Mouse (Mus musculus): ENCODE measurements around the gene Mmp19. TPM values are rescaled to one million over a fixed set of nuclear protein-coding genes. Genes with fewer than 3 reads are reported as not detected.

The Mmp19 gene
- 1 to 10 TPM; 1.1 to 1.9 TPM for total RNA-seq (2021)
- long read RNA-seq, experiment 1, partial matches to known transcripts = 0 of 1 reads
- long read RNA-seq, experiment 1, other reads (novel, unspliced or antisense) = 1 of 1 reads
- long read RNA-seq, experiment 2 = 0 reads

GRCm38 (mm10) chr10:128790398-128791124, at the start of gene Mmp19:
TSS of gene Mmp19 (plus strand) at chr10:128790910.
- peak; percentile 39 for DNase-seq (ENCODE audit: low spot score)

- DNase-seq (ENCODE audit: low spot score) = no peak
Measured at GRCm38 (mm10) chr10:128742616-128743015, 48.1 kb upstream of the Mmp19 start.

GRCm38 (mm10) chr10:128743235-128743634, 47.5 kb upstream of the Mmp19 start:
- DNase-seq (ENCODE audit: low spot score) = no peak

GRCm38 (mm10) chr10:128743791-128744191, 46.9 kb upstream of the Mmp19 start:
- peak; percentile 52 for DNase-seq (ENCODE audit: low spot score)

GRCm38 (mm10) chr10:128744211-128744610, 46.5 kb upstream of the Mmp19 start:
- no peak for DNase-seq (ENCODE audit: low spot score)

GRCm38 (mm10) chr10:128744680-128745601, 45.8 kb upstream of the Mmp19 start, which contains the start of gene Dgka:
TSS of gene Dgka (minus strand) at chr10:128744855.
- no peak for DNase-seq (ENCODE audit: low spot score)

GRCm38 (mm10) chr10:128745946-128746613, 44.6 kb upstream of the Mmp19 start:
- DNase-seq (ENCODE audit: low spot score) = no peak

- DNase-seq (ENCODE audit: low spot score) = no peak
Measured at GRCm38 (mm10) chr10:128746972-128747645, 43.6 kb upstream of the Mmp19 start.

GRCm38 (mm10) chr10:128747646-128748251, 43.0 kb upstream of the Mmp19 start, which contains the start of gene Pym1:
TSS of gene Pym1 (plus strand) at chr10:128747889.
- peak; percentile 86 for DNase-seq (ENCODE audit: low spot score)

GRCm38 (mm10) chr10:128748252-128748864, 42.4 kb upstream of the Mmp19 start:
- peak; percentile 67 for DNase-seq (ENCODE audit: low spot score)

- no peak for DNase-seq (ENCODE audit: low spot score)
Measured at GRCm38 (mm10) chr10:128772895-128773294, 17.8 kb upstream of the Mmp19 start.

GRCm38 (mm10) chr10:128773685-128774084, 17.0 kb upstream of the Mmp19 start:
- no peak for DNase-seq (ENCODE audit: low spot score)

- DNase-seq (ENCODE audit: low spot score) = no peak
Measured at GRCm38 (mm10) chr10:128778441-128778840, 12.3 kb upstream of the Mmp19 start.

GRCm38 (mm10) chr10:128779011-128779795, 11.5 kb upstream of the Mmp19 start:
- peak; percentile 91 for DNase-seq (ENCODE audit: low spot score)

- no peak for DNase-seq (ENCODE audit: low spot score)
Measured at GRCm38 (mm10) chr10:128780200-128780599, 10.5 kb upstream of the Mmp19 start.

GRCm38 (mm10) chr10:128792041-128792440, 1.3 kb downstream of the Mmp19 start:
- no peak for DNase-seq (ENCODE audit: low spot score)

- no peak for DNase-seq (ENCODE audit: low spot score)
Measured at GRCm38 (mm10) chr10:128793258-128793657, 2.5 kb downstream of the Mmp19 start.

- no peak for DNase-seq (ENCODE audit: low spot score)
Measured at GRCm38 (mm10) chr10:128794391-128794790, 3.7 kb downstream of the Mmp19 start.

GRCm38 (mm10) chr10:128795581-128795980, 4.9 kb downstream of the Mmp19 start:
- no peak for DNase-seq (ENCODE audit: low spot score)

All from gastrocnemius, adult 18-20 months (tissue).